Mouse (Mus musculus) embryonic facial prominence, embryonic 15.5 days (tissue): ENCODE results near the gene Col2a1. TPM values are rescaled to one million over a fixed set of nuclear protein-coding genes. Genes with fewer than 3 reads are reported as not detected.

ENCODE experiments used
- ATAC-seq: fragments of 200-750 bp; cut with Nextera tagmentation; 2 replicates; pipeline ENCODE4 v1.8.0; 2017; ENCODE audit warnings: low read depth, moderate TSS enrichment; ENCODE audit not compliant: insufficient number of reproducible peaks, low FRiP score, low TSS enrichment
- H3K27ac ChIP-seq: fragments of 300-500 bp; sonication (generic); replicated peaks from 2 replicates; pipeline ENCODE4 v1.5.1; 2015; ENCODE audit warnings: mild to moderate bottlenecking, inconsistent platforms
- H3K27me3 ChIP-seq: fragments of 300-500 bp; sonication (generic); 2 replicates; pipeline ENCODE4 v1.6.1; 2015; ENCODE audit warnings: inconsistent platforms
- H3K36me3 ChIP-seq: fragments of 300-500 bp; sonication (generic); 2 replicates; pipeline ENCODE4 v1.6.1; 2015; ENCODE audit warnings: mild to moderate bottlenecking, inconsistent platforms
- H3K4me1 ChIP-seq: fragments of 300-500 bp; sonication (generic); 2 replicates; pipeline ENCODE4 v1.6.1; 2015; ENCODE audit warnings: inconsistent platforms
- H3K4me2 ChIP-seq: fragments of 300-500 bp; sonication (generic); replicated peaks from 2 replicates; pipeline ENCODE4 v1.6.1; 2015; ENCODE audit warnings: mild to moderate bottlenecking, inconsistent platforms
- H3K4me3 ChIP-seq: fragments of 300-500 bp; sonication (generic); replicated peaks from 2 replicates; pipeline ENCODE4 v1.5.1; 2015; ENCODE audit warnings: mild to moderate bottlenecking, inconsistent platforms
- H3K9ac ChIP-seq: fragments of 300-500 bp; sonication (generic); 2 replicates; pipeline ENCODE4 v1.6.1; 2015; ENCODE audit warnings: inconsistent platforms
- H3K9me3 ChIP-seq: fragments of 300-500 bp; sonication (generic); replicated peaks from 2 replicates; pipeline ENCODE4 v1.6.1; 2016; ENCODE audit warnings: inconsistent platforms
- WGBS: fragments of 180-500 bp; shearing (Covaris S2); methylation state at CpG from one replicate; pipeline ENCODE4 v1.1.7; 2015; 5-methylcytosine and 5-hydroxymethylcytosine counted together
- polyA plus RNA-seq: library from polyadenylated mRNA; unstranded; fragments of >200 nt; fragmentation: Nextera tagmentation; extraction: Ambion mirVana; gene quantifications from 2 replicates; pipeline ENCODE4 v1.2.1, GENCODE M21; 2015

Gene Col2a1
- polyA plus RNA-seq, 1 experiment from 2014 or later, result 386 TPM

DNA sequence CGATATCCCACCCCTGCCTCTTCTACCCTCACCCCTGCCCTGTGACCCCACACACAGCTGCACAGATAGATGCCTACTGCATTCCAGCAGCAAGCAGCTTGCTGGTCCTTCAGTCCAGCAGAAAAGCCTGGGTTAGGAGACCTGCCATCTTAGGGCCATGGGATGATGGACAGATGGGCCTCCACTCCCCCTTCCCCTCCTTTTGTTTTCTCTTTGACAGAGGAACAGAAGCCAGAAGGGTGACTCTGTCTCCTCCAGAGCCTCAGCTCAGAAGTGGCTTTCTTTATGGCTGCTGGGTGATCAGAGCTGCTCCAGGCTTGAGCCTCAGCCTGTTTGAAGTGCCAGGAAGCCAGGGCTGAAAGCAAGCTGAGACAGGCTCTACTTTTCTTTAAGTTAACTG is 15.0 kb downstream of the Col2a1 start:
- Histone ChIP-seq H3K27ac (0 out of 2 replicates have a peak overlapping the region, but pooled peaks have one; percentile 35), H3K4me2 (no peak overlapping the region), H3K4me3 (no peak overlapping the region), H3K4me1 (peaks cover 40% of the 10 kb centered on the region), H3K9ac (no peak overlapping the region), H3K27me3 (no peaks in the 10 kb centered on the region), H3K9me3 (no peaks in the 10 kb centered on the region), H3K36me3 (no peaks in the 10 kb centered on the region)
- ATAC-seq, result no peak
- 47% methylated on average over 1 of the region's 1 CpGs for WGBS

DNA sequence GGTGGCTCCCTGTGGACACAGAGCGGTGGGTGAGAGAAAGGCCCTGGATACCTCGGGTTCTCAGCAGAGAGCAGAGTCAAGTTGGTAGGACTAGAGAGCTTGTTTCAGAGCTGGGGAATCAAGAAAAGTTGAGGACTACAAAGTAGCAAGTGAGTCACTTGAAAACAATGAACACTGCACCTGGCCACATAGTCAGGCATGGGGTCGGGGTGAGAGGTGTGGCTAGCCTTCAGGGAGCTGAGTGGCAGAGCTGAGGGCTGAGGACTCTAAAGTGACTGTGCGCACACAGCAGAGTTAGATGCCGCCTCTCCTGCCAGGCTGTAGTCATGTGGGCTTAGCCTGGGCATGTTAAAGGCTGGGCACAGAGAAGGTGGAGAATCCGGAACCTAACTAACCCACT is 22.9 kb downstream of the Col2a1 start:
- no peak overlapping the region for H3K9ac ChIP-seq
- H3K4me3 ChIP-seq, result no peak overlapping the region
- no peak for ATAC-seq
- peak overlapping the region; percentile 48; the same call in 1 of the 2 replicates for H3K27ac ChIP-seq
- WGBS, result 82% methylated on average over 6 of the region's 6 CpGs
- H3K4me2 ChIP-seq, result no peak overlapping the region
- no peaks in the 10 kb centered on the region for H3K4me1 ChIP-seq
- H3K36me3 ChIP-seq, result peaks cover 28% of the 10 kb centered on the region
- H3K9me3 ChIP-seq, result no peaks in the 10 kb centered on the region
- no peaks in the 10 kb centered on the region for H3K27me3 ChIP-seq

DNA sequence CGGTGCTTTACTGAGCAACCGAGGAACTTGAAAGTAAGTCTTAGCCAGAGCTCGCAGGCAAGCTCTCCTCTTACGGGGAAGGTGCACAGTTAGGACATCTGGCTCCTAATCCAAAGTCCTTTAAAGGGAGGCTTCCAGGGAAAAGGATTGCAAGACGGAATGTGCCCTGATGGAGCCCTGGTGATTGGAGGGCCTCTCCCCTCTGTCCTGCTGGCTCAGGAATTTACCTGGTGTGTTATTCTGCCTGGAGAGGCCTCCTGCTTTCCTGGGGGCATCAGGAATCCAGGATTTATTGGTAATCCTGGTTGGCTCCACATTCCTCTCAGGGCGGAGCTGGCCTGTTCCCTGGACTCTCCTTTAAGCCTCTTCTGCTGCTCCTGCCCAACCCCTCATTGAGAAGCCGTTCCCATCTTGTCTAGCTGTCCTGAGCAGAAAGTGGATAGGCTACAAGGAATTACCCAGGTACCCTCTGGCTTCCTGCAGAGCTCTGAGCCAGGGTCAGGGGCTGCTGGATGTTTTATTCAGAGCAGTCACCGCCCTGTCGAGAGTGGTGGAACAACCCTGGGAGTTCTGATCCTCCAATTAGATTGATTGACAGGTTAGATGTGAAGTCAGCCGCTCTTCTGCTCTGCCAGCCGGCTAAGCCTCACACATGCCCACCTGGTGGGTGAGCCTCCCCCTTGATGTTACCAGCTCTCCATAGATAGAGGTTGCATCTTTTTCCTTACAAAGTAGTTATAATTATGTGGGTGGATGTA is 31.1 kb downstream of the Col2a1 start:
- Histone ChIP-seq H3K4me2 (no peak overlapping the region), H3K4me3 (no peak overlapping the region), H3K9ac (no peak overlapping the region), H3K9me3 (no peaks in the 10 kb centered on the region), H3K4me1 (no peaks in the 10 kb centered on the region), H3K27me3 (no peaks in the 10 kb centered on the region), H3K36me3 (peaks cover 8% of the 10 kb centered on the region), H3K27ac (no peak overlapping the region)
- ATAC-seq, result no peak
- 28% methylated on average over 11 of the region's 11 CpGs for WGBS

DNA sequence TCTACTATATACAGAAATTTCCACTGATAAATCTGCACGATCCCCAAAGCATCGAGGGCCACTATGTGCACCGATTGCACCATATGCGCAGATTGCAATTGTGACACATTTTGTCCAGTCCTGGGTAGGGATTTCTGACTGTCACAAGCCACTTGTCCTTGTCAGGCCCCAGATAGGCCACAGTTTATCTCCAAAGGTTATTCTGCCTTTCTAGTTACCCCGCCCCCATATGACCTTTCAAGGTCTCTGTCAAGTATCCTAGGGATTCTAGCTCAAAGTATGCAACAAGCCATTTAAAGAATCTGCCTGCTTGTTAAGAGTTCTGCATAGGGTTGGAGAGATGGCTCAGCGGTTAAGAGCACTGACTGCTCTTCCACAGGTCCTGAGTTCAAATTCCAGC is 31.9 kb downstream of the Col2a1 start:
- no peak overlapping the region for H3K9ac ChIP-seq
- H3K27ac ChIP-seq, result no peak overlapping the region
- WGBS, result 90% methylated on average over 6 of the region's 6 CpGs
- no peaks in the 10 kb centered on the region for H3K9me3 ChIP-seq
- H3K27me3 ChIP-seq, result no peaks in the 10 kb centered on the region
- no peaks in the 10 kb centered on the region for H3K4me1 ChIP-seq
- no peak overlapping the region for H3K4me3 ChIP-seq
- peaks cover 6% of the 10 kb centered on the region; the same call in 1 of the 2 replicates for H3K36me3 ChIP-seq
- no peak overlapping the region for H3K4me2 ChIP-seq
- ATAC-seq, result no peak

DNA sequence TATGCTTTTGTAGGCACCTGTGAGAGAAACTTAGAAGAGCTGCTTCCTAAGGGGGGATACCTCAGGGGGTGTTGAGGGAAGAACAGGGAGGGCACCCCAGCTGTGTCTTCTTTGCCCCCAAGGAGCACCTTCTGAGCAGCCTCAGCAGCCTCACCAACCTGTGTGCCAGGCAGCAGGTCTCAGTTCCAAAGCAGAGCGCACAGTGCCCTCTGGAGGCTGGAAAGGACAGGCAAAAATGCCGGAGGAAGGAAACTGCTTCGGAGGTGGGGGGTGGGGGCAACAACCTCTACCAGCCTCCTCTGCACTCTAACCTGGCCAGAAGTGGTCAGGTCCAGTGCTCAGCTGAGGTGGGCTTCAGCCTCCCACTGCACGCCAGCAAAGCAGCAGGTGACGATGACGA is 34.2 kb downstream of the Col2a1 start:
- no peak for ATAC-seq
- H3K4me3 ChIP-seq, result no peak overlapping the region
- no peak overlapping the region for H3K9ac ChIP-seq
- H3K27me3 ChIP-seq, result no peaks in the 10 kb centered on the region
- WGBS, result 39% methylated on average over 6 of the region's 6 CpGs
- H3K4me1 ChIP-seq, result no peaks in the 10 kb centered on the region
- H3K27ac ChIP-seq, result no peak overlapping the region
- H3K9me3 ChIP-seq, result no peaks in the 10 kb centered on the region
- H3K36me3 ChIP-seq, result peaks cover 6% of the 10 kb centered on the region; the same call in 1 of the 2 replicates
- no peak overlapping the region for H3K4me2 ChIP-seq

DNA sequence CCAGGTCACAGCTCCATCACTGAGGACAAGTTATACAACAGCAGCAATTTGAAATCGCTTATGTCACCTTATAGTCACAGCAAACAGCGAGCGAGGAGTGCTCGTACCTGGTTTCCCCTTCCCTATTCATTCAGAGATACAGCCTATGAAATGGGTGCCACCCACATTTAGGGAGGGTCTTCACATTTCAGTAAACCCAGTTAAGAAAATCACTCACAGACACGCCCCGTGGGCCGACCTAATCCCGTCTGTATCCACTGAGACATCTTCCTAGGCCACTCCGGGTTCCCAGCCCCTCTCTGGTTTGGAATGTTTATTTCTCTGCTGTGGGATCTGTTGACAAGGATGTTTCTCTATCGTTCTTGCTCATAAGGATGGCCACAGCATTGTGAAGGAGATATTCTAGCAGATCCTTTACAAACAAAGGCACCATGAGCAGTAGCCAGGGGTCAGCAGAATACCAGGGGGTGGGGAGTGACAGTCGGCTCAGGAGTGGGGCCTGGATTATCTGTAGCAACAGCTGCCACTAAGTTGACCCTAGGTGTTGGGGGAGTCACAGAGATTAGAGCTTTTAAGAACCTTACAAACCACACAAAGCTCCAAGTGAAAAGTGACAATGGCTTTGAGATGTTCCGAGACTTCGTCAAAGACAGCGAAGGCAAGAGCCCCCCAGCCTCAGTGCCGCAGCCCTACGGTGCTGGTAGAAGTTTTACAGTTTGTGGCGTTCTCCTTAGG is 39.0 kb downstream of the Col2a1 start:
- ATAC-seq, result no peak
- peaks cover 6% of the 10 kb centered on the region for H3K4me1 ChIP-seq
- H3K36me3 ChIP-seq, result peaks cover 6% of the 10 kb centered on the region; the same call in 1 of the 2 replicates
- no peak overlapping the region for H3K9ac ChIP-seq
- H3K27ac ChIP-seq, result no peak overlapping the region
- no peak overlapping the region for H3K4me3 ChIP-seq
- WGBS, result 62% methylated on average over 17 of the region's 17 CpGs
- no peak overlapping the region for H3K4me2 ChIP-seq
- H3K27me3 ChIP-seq, result no peaks in the 10 kb centered on the region
- H3K9me3 ChIP-seq, result no peaks in the 10 kb centered on the region

DNA sequence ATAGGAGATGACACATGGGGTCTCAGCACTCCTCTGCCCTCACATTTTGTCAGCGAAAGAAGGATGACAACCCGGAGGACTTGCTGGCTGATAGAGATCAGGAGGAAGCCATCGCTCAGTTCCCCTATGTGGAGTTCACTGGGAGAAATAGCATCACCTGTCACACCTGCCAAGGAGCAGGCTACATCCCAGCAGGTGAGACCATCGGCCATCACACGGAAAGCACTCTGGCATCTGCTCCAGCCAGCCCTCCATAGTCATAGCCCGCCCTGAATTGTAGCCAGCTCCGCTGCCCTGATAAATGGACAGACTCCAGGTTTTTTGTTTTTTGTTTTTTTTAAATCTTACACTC is 39.7 kb downstream of the Col2a1 start:
- 16% methylated on average over 7 of the region's 7 CpGs for WGBS
- Histone ChIP-seq H3K27ac (peak overlapping the region; percentile 79; the same call in 1 of the 2 replicates), H3K27me3 (no peaks in the 10 kb centered on the region), H3K9me3 (no peaks in the 10 kb centered on the region), H3K4me1 (peaks cover 6% of the 10 kb centered on the region), H3K9ac (peak overlapping the region; percentile 60), H3K36me3 (peaks cover 6% of the 10 kb centered on the region; the same call in 1 of the 2 replicates), H3K4me2 (peak overlapping the region; percentile 81), H3K4me3 (peak overlapping the region; percentile 76)
- ATAC-seq, result no peak

DNA sequence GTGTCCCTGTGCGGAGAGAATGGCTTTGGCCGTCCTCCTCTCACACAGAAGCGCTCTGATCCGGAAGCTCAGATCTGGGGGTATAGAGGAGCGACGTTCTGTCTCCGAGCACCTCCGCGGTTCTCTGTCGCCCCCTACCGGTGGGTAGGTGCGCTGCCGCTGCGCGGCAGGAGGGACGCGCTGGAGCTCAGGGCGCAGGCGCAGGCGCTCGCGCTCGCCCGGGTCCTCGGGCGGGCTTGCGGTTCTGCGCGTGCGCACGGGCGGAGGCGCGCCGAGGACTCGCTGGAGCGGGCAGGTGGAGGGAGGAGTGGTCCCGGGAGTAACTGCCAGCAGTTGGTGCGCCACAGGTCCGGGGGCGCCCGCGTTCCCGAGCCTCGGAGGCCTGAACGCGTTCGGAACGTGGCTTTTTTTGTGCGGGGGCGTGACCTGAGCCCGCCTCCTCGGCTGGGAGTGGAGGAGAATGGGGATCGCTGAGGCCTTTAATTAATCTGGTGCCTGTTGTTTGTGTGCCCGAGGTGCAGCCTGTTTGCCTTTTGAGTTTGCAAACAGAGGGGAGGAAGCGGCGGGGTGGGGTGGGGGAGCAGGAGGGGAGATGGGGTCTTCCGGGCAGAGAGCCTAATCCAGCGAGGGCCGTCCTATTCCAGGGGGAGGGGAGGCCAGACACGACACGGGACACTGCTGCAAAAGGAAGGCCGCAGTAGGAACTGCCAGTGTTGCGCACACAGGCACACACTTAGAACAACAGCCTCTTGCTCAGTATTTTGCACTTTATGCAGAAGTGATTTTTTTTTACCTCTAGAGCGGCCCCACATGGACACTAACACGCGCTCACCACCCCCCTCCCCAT is 40.3 kb downstream of the Col2a1 start, which contains the start of gene Tmem106c:
Gene Tmem106c, plus strand, starts transcription at position 212 of the 847 bp plus-strand sequence.
- peak within 1 kb of the TSS; percentile 60 for H3K9ac ChIP-seq
- H3K4me1 ChIP-seq, result peaks cover 6% of the 10 kb centered on the region

DNA sequence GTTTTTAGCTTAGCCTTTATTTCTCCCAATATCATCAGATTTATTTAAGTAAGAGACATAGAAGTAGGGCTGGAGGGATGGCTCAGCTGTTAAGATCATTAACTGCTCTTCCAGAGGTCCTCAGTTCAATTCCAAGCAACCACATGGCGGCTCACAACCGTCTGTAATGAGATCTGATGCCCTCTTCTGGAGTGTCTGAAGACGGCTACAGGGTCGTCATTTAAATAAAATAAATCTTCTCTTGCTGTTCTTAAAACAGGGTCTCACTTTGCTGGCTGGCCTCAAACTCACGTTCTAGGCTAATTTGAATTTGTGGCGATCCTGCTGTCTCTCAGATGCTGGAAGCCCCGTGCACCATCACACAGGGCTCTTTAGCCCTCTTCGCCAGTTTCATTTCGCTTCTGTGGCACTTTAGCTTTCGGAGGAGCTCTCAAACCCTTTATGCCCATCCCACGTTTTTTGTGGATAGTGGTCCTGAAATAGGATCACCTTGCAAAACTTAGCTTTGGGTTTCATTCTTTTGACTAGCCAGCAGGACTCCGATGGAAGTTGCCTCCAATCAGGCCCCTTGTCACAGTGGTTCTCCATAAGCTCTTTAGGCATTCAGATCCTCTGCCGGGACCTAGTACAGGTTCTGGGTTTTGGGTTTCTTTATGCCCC is 41.0 kb downstream of the Col2a1 start:
- Histone ChIP-seq H3K36me3 (peaks cover 5% of the 10 kb centered on the region; the same call in 1 of the 2 replicates), H3K4me1 (peaks cover 6% of the 10 kb centered on the region), H3K4me3 (peak overlapping the region; percentile 76), H3K9ac (peak overlapping the region; percentile 12), H3K4me2 (peak overlapping the region; percentile 81), H3K9me3 (no peaks in the 10 kb centered on the region), H3K27ac (peak overlapping the region; percentile 63), H3K27me3 (no peaks in the 10 kb centered on the region)
- ATAC-seq, result no peak
- WGBS, result 10% methylated on average over 13 of the region's 13 CpGs

More for the DNA sequence above, 40.3 kb downstream of the Col2a1 start, which contains the start of gene Tmem106c:
- Histone ChIP-seq H3K9me3 (no peaks in the 10 kb centered on the region), H3K27ac (peak within 1 kb of the TSS; percentile 79), H3K4me3 (peak within 1 kb of the TSS; percentile 76), H3K4me2 (peak within 1 kb of the TSS; percentile 81), H3K36me3 (peaks cover 6% of the 10 kb centered on the region; the same call in 1 of the 2 replicates), H3K27me3 (no peaks in the 10 kb centered on the region)
- peak; percentile 92 for ATAC-seq
- under 1% methylated on average over 67 of the region's 67 CpGs for WGBS

DNA sequence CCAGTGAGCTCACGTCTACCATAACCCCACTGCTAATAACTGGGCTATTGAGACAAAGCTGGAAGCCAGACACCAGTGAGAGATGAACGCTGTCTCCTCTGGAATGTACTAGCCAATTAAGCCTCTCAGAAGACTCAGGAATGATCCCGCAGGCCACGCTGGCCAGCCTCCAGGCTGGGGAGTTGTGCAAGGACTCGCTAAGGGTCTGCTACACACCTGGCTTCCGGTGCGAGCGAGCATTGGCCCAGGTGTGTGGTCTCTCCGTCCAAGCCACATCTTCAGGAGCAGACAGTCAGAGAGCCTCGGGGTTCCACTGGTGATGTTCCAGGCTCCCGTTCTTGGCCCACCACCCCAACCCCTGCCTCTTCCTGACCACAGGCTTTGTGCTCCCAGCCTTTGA is 48.1 kb downstream of the Col2a1 start:
- 44% methylated on average over 11 of the region's 11 CpGs for WGBS
- Histone ChIP-seq H3K4me3 (no peak overlapping the region), H3K9ac (no peak overlapping the region), H3K27me3 (no peaks in the 10 kb centered on the region), H3K27ac (no peak overlapping the region), H3K4me1 (peaks cover 13% of the 10 kb centered on the region), H3K4me2 (no peak overlapping the region), H3K36me3 (no peaks in the 10 kb centered on the region), H3K9me3 (no peaks in the 10 kb centered on the region)
- no peak for ATAC-seq
